Mouse (Mus musculus): ENCODE results near the gene Angel1. TPM values are rescaled to one million over a fixed set of nuclear protein-coding genes. Genes with fewer than 3 reads are reported as not detected.

The Angel1 gene
- polyA plus RNA-seq, 1 experiment from 2014 or later: 7.9 TPM

DNA sequence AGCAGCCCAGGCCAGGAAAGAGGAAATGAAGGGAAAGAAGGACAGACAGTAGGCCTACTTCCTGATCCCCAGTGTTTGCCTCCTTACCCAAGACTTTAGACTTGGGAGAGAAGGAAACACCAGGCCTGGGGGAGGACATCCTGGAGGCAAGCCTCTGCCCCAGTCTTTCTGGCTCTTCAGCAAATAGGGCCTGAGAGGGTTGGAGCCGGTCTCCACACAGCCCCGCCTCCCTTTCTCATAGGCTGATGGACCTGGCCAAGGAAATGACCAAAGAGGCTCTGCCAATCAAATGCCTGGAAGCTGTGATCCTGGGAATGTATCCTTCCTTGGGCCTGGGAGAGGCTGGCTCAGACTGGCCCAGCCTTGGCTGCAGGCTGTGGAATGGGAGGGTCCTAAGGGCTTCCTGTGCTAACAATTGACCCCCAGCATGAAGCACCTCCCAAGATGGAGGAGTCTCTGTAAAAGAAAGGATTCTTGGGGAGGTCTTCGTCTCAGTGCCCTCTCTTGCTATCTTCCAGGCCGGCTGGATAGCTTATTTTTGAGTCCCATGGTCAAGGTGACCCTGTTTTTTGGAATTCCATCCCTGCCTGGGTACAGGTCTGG, 38.2 kb downstream of the Angel1 start:
- peak overlapping the region; percentile 62; the same call in 1 of the 2 replicates for H3K27ac ChIP-seq (ENCODE audit: low read depth, low read length)
- no peak for ATAC-seq (replicated peaks; ENCODE audit: insufficient number of reproducible peaks, low FRiP score, low TSS enrichment)

DNA sequence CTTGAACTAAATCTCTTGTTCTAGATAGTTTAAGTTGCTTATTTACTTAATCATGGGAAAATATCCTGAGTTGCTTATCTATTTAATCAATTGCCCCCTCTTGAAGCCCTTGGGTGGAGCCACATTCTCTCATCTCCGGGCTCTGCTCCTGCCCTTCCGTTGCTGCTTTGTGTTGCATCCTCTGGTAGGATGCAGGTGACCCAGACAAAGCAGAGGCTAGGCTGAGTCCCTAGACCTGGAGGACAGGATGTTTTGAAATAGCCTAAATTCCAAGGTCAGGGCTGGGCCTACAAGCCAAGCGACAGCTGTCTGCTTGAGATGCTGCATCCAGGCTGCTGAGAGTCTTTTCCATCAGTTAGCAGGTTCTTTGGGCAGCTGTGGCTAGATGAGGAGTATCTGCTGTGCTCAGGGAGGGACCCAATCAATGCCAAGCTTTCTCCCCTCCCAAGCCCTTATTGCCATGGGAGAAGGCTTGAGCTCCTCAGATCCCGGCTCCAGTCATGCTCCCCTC, 38.8 kb downstream of the Angel1 start:
- ATAC-seq (replicated peaks; ENCODE audit: insufficient number of reproducible peaks, low FRiP score, low TSS enrichment): no peak
- Histone ChIP-seq H3K4me3 (ENCODE audit: low read depth, low read length) (no peak overlapping the region), H3K4me1 (ENCODE audit: control insufficient read depth, insufficient read depth, low read length) (peaks cover 18% of the 10 kb centered on the region), H3K9me3 (replicated peaks; ENCODE audit: control insufficient read depth, low read length) (no peaks in the 10 kb centered on the region), H3K4me2 (no peak overlapping the region), H3K36me3 (ENCODE audit: control insufficient read depth, insufficient read depth, low read length) (peaks cover 4% of the 10 kb centered on the region; the same call in 1 of the 2 replicates), H3K9ac (ENCODE audit: low read depth, low read length) (no peak overlapping the region), H3K27ac (ENCODE audit: low read depth, low read length) (peak overlapping the region; percentile 62; the same call in 1 of the 2 replicates), H3K27me3 (ENCODE audit: control insufficient read depth, insufficient read depth, low read length) (no peaks in the 10 kb centered on the region)
- WGBS (ENCODE audit: insufficient replicate concordance): 61% methylated on average over 4 of the region's 4 CpGs

More for the DNA sequence above, 38.2 kb downstream of the Angel1 start:
- H3K9ac ChIP-seq (ENCODE audit: low read depth, low read length): no peak overlapping the region
- peaks cover 23% of the 10 kb centered on the region for H3K4me1 ChIP-seq (ENCODE audit: control insufficient read depth, insufficient read depth, low read length)
- H3K9me3 ChIP-seq (replicated peaks; ENCODE audit: control insufficient read depth, low read length): no peaks in the 10 kb centered on the region
- no peak overlapping the region for H3K4me2 ChIP-seq
- peaks cover 4% of the 10 kb centered on the region; the same call in 1 of the 2 replicates for H3K36me3 ChIP-seq (ENCODE audit: control insufficient read depth, insufficient read depth, low read length)
- H3K4me3 ChIP-seq (ENCODE audit: low read depth, low read length): no peak overlapping the region
- no peaks in the 10 kb centered on the region for H3K27me3 ChIP-seq (ENCODE audit: control insufficient read depth, insufficient read depth, low read length)
- 63% methylated on average over 4 of the region's 4 CpGs for WGBS (ENCODE audit: insufficient replicate concordance)

DNA sequence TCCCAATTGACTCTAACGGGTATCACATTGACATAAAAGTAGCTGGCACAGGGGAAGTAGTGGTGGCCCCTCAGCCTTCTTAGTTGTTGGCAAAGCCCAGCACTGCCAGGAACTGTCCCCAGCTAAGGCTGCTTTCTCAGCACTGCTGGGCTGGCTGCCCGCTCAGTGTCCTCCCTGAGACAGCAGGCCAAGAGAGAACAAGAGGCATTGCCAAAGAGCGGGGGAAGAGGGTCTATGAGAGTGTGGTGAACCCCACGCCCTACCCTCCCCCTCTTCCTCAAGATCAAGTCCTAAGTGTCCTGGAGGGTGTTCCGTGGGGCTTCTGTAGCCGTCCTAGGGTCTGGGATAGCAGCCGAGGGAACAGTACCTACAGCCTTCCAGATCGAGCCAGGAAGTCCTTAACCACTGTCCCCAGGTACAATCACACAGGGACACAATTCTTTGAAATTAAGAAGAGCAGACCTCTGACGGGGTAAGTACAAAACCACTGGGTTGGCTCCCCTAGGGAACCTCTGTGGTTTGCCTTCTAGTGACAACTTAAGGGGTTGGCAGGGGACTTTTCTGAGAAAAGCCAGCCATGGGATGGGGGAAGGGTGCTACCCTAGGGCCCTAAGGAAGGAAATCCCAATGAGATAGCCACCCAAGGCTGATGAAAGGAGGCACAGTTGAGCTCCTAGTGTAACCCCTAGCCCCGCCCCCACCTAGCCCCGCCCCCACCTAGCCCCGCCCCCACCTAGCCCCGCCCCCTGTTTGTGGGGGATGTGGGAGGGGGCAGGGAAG, 39.5 kb downstream of the Angel1 start:
- no peak overlapping the region for H3K9ac ChIP-seq (ENCODE audit: low read depth, low read length)
- no peaks in the 10 kb centered on the region for H3K27me3 ChIP-seq (ENCODE audit: control insufficient read depth, insufficient read depth, low read length)
- no peaks in the 10 kb centered on the region for H3K9me3 ChIP-seq (replicated peaks; ENCODE audit: control insufficient read depth, low read length)
- H3K4me2 ChIP-seq: no peak overlapping the region
- H3K4me3 ChIP-seq (ENCODE audit: low read depth, low read length): no peak overlapping the region
- WGBS (ENCODE audit: insufficient replicate concordance): 52% methylated on average over 13 of the region's 13 CpGs
- ATAC-seq (replicated peaks; ENCODE audit: insufficient number of reproducible peaks, low FRiP score, low TSS enrichment): no peak
- H3K36me3 ChIP-seq (ENCODE audit: control insufficient read depth, insufficient read depth, low read length): peaks cover 4% of the 10 kb centered on the region; the same call in 1 of the 2 replicates
- no peak overlapping the region for H3K27ac ChIP-seq (ENCODE audit: low read depth, low read length)
- peaks cover 18% of the 10 kb centered on the region for H3K4me1 ChIP-seq (ENCODE audit: control insufficient read depth, insufficient read depth, low read length)

DNA sequence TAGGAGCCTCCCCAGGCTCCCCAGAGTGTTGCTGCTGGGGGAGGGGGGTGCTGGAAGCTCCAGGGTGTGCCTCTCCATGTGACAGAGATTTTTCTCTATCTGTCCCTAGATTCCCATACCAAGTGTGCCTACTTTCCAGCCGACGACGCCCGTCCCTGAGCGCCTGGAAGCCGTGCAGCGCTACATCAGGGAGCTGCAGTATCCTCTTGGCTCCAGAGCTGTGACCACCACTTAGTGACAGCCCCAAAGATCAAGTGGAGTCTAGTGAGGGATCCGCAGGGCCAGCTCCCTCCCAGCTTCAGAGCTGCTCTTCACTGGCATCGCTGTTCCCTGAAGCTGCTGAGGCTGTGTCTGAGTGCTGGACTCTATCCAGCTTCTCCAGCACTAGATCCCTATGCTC, 41.0 kb downstream of the Angel1 start:
- H3K27ac ChIP-seq (ENCODE audit: low read depth, low read length): no peak overlapping the region
- H3K27me3 ChIP-seq (ENCODE audit: control insufficient read depth, insufficient read depth, low read length): no peaks in the 10 kb centered on the region
- WGBS (ENCODE audit: insufficient replicate concordance): 58% methylated on average over 9 of the region's 9 CpGs
- no peak overlapping the region for H3K9ac ChIP-seq (ENCODE audit: low read depth, low read length)
- H3K36me3 ChIP-seq (ENCODE audit: control insufficient read depth, insufficient read depth, low read length): peaks cover 4% of the 10 kb centered on the region; the same call in 1 of the 2 replicates
- no peaks in the 10 kb centered on the region for H3K9me3 ChIP-seq (replicated peaks; ENCODE audit: control insufficient read depth, low read length)
- H3K4me1 ChIP-seq (ENCODE audit: control insufficient read depth, insufficient read depth, low read length): peaks cover 22% of the 10 kb centered on the region
- H3K4me3 ChIP-seq (ENCODE audit: low read depth, low read length): no peak overlapping the region
- H3K4me2 ChIP-seq: no peak overlapping the region
- ATAC-seq (replicated peaks; ENCODE audit: insufficient number of reproducible peaks, low FRiP score, low TSS enrichment): no peak

DNA sequence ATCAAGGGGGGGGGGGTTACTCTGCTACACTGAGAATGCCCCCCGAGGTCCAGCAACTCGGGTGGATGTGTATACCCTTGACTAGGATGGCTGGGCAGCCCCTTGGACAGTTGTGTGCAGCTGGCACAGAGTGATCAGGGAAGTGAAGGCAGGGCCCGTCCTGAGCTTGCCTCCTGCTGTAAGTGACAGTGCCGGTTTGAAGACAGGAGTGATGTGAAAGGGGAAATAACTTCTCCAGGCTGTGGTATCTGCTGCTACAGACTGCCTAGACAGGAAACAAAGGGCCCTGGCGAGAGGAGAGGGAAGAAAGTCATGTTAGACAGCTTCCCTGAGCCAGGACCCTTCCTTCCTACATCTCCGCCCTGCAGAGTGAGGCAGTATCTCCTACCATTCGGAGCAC, 42.6 kb downstream of the Angel1 start:
- Histone ChIP-seq H3K4me2 (no peak overlapping the region), H3K4me1 (ENCODE audit: control insufficient read depth, insufficient read depth, low read length) (peaks cover 30% of the 10 kb centered on the region), H3K9me3 (replicated peaks; ENCODE audit: control insufficient read depth, low read length) (no peaks in the 10 kb centered on the region), H3K9ac (ENCODE audit: low read depth, low read length) (no peak overlapping the region), H3K36me3 (ENCODE audit: control insufficient read depth, insufficient read depth, low read length) (peaks cover 2% of the 10 kb centered on the region; the same call in 1 of the 2 replicates), H3K27ac (ENCODE audit: low read depth, low read length) (no peak overlapping the region), H3K4me3 (ENCODE audit: low read depth, low read length) (no peak overlapping the region), H3K27me3 (ENCODE audit: control insufficient read depth, insufficient read depth, low read length) (no peaks in the 10 kb centered on the region)
- WGBS (ENCODE audit: insufficient replicate concordance): 49% methylated on average over 7 of the region's 7 CpGs
- no peak for ATAC-seq (replicated peaks; ENCODE audit: insufficient number of reproducible peaks, low FRiP score, low TSS enrichment)

DNA sequence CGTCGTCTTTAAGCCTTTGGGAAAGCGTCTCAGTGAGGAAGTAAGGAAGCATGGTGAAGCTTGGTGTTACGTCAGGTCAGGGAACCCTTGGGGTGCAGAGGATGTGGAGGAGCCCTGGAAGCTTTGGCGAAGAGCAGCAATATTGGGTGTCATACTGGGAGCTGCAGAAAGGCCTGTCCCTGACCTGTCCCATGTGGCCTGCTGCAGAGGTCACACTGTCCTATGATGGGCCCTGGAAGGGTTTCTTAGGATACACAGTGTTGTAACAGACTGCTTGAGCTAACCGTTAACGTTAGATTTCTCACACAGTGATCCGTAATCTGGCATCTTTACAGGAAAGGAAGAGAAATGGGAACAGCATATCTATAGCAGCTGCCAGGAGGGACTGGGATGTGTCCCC, 44.1 kb downstream of the Angel1 start:
- Histone ChIP-seq H3K4me1 (ENCODE audit: control insufficient read depth, insufficient read depth, low read length) (peaks cover 26% of the 10 kb centered on the region), H3K4me3 (ENCODE audit: low read depth, low read length) (no peak overlapping the region), H3K36me3 (ENCODE audit: control insufficient read depth, insufficient read depth, low read length) (no peaks in the 10 kb centered on the region), H3K4me2 (no peak overlapping the region), H3K9ac (ENCODE audit: low read depth, low read length) (no peak overlapping the region), H3K9me3 (replicated peaks; ENCODE audit: control insufficient read depth, low read length) (no peaks in the 10 kb centered on the region), H3K27ac (ENCODE audit: low read depth, low read length) (no peak overlapping the region), H3K27me3 (ENCODE audit: control insufficient read depth, insufficient read depth, low read length) (no peaks in the 10 kb centered on the region)
- no peak for ATAC-seq (replicated peaks; ENCODE audit: insufficient number of reproducible peaks, low FRiP score, low TSS enrichment)
- WGBS (ENCODE audit: insufficient replicate concordance): 75% methylated on average over 8 of the region's 8 CpGs

DNA sequence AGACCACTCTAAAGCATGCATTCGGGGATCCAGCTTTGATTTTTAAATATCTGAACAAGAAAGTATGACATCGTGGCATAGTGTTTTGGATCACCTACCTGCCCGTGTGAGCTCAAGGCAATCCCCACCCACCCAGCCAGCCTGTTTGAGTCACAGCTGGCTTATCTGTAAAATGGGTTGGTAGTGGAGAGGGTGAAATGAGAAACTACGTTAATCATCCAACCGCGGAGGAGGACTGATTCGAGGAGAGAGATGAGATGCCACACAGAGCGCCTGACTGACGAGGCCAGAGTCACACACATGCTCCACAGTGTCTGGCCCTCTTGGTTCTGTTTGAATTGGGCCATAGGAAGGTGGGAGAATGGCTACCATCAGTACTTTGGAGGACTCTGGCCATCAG, 44.6 kb downstream of the Angel1 start:
- Histone ChIP-seq H3K9ac (ENCODE audit: low read depth, low read length) (no peak overlapping the region), H3K9me3 (replicated peaks; ENCODE audit: control insufficient read depth, low read length) (no peaks in the 10 kb centered on the region)
- ATAC-seq (replicated peaks; ENCODE audit: insufficient number of reproducible peaks, low FRiP score, low TSS enrichment): no peak

DNA sequence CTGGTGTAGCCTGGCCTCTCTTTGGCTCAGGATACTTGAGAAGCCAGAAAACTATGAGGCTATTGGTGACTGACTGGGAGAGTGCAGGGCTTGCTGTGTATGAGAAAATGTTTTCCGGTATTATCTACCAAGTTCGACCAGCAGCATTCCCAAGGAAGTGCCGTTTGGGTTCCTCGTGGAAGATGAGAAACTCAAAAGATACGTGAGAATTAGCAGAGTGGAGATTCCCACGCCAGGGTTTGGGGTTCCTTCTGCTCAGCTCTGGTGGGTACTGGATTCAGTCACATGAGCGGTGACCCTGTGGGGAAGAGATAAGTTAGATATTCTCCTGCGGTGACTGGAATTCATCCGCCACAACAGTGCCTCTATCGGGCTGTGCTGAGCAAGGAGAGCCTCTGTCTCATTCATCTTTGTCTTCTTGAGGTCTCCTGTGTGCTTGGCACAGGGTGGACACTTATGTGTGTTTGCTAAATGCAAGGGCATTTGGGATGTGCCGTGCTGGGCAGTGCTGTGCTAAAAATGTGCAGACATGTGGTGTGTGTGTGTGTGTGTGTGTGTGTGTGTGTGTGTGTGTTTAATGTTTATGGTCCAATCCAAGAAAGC, 45.6 kb downstream of the Angel1 start:
- Histone ChIP-seq H3K36me3 (ENCODE audit: control insufficient read depth, insufficient read depth, low read length) (no peaks in the 10 kb centered on the region), H3K4me3 (ENCODE audit: low read depth, low read length) (peak overlapping the region; percentile 80), H3K4me1 (ENCODE audit: control insufficient read depth, insufficient read depth, low read length) (peaks cover 23% of the 10 kb centered on the region), H3K27me3 (ENCODE audit: control insufficient read depth, insufficient read depth, low read length) (no peaks in the 10 kb centered on the region), H3K9me3 (replicated peaks; ENCODE audit: control insufficient read depth, low read length) (no peaks in the 10 kb centered on the region), H3K27ac (ENCODE audit: low read depth, low read length) (no peak overlapping the region), H3K4me2 (peak overlapping the region; percentile 99), H3K9ac (ENCODE audit: low read depth, low read length) (peak overlapping the region; percentile 56)
- WGBS (ENCODE audit: insufficient replicate concordance): 15% methylated on average over 11 of the region's 11 CpGs
- ATAC-seq (replicated peaks; ENCODE audit: insufficient number of reproducible peaks, low FRiP score, low TSS enrichment): 0 out of 2 replicates have a peak, but pooled peaks have one; percentile 25

More for the DNA sequence above, 44.6 kb downstream of the Angel1 start:
- no peak overlapping the region for H3K4me3 ChIP-seq (ENCODE audit: low read depth, low read length)
- H3K27me3 ChIP-seq (ENCODE audit: control insufficient read depth, insufficient read depth, low read length): no peaks in the 10 kb centered on the region
- H3K4me2 ChIP-seq: peak overlapping the region; percentile 5; the same call in 1 of the 2 replicates
- 75% methylated on average over 9 of the region's 9 CpGs for WGBS (ENCODE audit: insufficient replicate concordance)
- peaks cover 25% of the 10 kb centered on the region for H3K4me1 ChIP-seq (ENCODE audit: control insufficient read depth, insufficient read depth, low read length)
- no peak overlapping the region for H3K27ac ChIP-seq (ENCODE audit: low read depth, low read length)
- no peaks in the 10 kb centered on the region for H3K36me3 ChIP-seq (ENCODE audit: control insufficient read depth, insufficient read depth, low read length)

All from heart, embryonic 11.5 days (tissue).